Mouse (Mus musculus) kidney, embryonic 14.5 days (tissue): Measurements from ENCODE around the gene Tagln2. TPM values are rescaled to one million over a fixed set of nuclear protein-coding genes. Genes with fewer than 3 reads are reported as not detected.
A peak's percentile ranks its signal among the peaks of the same experiment; 100 is the strongest.

Source experiments
- ATAC-seq: fragments of 200-750 bp; cut with Nextera tagmentation; 2 replicates; pipeline ENCODE4 v1.8.0; 2017; ENCODE audit warnings: moderate number of reproducible peaks, mild to moderate bottlenecking, moderate TSS enrichment, moderate library complexity; ENCODE audit not compliant: low FRiP score, low TSS enrichment
- H3K27ac ChIP-seq: fragments of 300-500 bp; sonication (generic); 2 replicates; pipeline ENCODE4 v1.5.1; 2014; ENCODE audit warnings: low read depth, mild to moderate bottlenecking, low read length, moderate library complexity, mixed read lengths
- H3K27me3 ChIP-seq: fragments of 300-500 bp; sonication (generic); 2 replicates; pipeline ENCODE4 v1.6.1; 2014; ENCODE audit warnings: mild to moderate bottlenecking, low read length; ENCODE audit not compliant: control insufficient read depth, insufficient read depth
- H3K36me3 ChIP-seq: fragments of 300-500 bp; sonication (generic); 2 replicates; pipeline ENCODE4 v1.6.1; 2014; ENCODE audit warnings: low read length, mixed read lengths; ENCODE audit not compliant: control insufficient read depth, insufficient read depth
- H3K4me1 ChIP-seq: fragments of 300-500 bp; sonication (generic); 2 replicates; pipeline ENCODE4 v1.6.1; 2014; ENCODE audit warnings: low read length, mixed read lengths; ENCODE audit not compliant: control insufficient read depth, insufficient read depth
- H3K4me2 ChIP-seq: fragments of 300-500 bp; sonication (generic); replicated peaks from 2 replicates; pipeline ENCODE4 v1.6.1; 2014; ENCODE audit warnings: low read depth, mild to moderate bottlenecking, low read length
- H3K4me3 ChIP-seq: fragments of 300-500 bp; sonication (generic); 2 replicates; pipeline ENCODE4 v1.5.1; 2014; ENCODE audit warnings: mild to moderate bottlenecking, low read length
- H3K9ac ChIP-seq: fragments of 300-500 bp; sonication (generic); 2 replicates; pipeline ENCODE4 v1.6.1; 2014; ENCODE audit warnings: low read depth, mild to moderate bottlenecking, low read length, moderate library complexity
- H3K9me3 ChIP-seq: fragments of 300-500 bp; sonication (generic); 2 replicates; pipeline ENCODE4 v1.6.1; 2016; ENCODE audit warnings: low read length; ENCODE audit not compliant: control insufficient read depth
- whole genome bisulfite sequencing: fragments of 180-500 bp; shearing (Covaris S2); extraction: QIAGEN DNeasy Blood & Tissue Kit; methylation state at CpG from one replicate; pipeline ENCODE4 v1.1.7; 2014; 5-methylcytosine and 5-hydroxymethylcytosine counted together
- polyA plus RNA-seq: library from polyadenylated mRNA; unstranded; fragments of >200 nt; fragmentation: Nextera tagmentation; extraction: Ambion mirVana; gene quantifications from 2 replicates; pipeline ENCODE4 v1.2.1, GENCODE M21; 2014

Gene Tagln2
- polyA plus RNA-seq, 1 experiment from 2014 or later: 139 TPM

DNA sequence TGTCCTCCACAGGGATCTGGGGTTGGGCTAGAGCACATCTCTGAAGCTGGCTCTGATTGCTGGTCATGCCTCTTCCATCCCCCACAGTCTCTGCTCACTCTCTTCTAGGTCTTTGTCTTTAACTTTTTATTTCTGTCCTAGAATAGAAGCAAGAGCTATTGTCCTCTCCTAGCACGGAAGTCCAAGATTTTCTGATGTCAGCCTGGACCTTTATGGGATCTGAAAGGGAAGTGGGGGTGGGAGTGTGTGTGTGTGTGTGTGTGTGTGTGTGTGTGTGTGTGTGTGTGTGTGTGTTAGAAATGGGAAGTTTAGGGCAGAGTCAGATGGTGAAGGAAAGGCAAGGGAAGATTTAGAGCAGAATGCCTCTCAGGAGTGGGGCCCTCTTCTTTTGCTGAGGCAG, 52.8 kb downstream of the Tagln2 start:
- H3K4me3 ChIP-seq: no peak overlapping the region
- WGBS: 45% methylated on average over 1 of the region's 1 CpGs
- no peaks in the 10 kb centered on the region for H3K9me3 ChIP-seq
- no peak for ATAC-seq
- no peaks in the 10 kb centered on the region for H3K27me3 ChIP-seq
- H3K4me2 ChIP-seq: no peak overlapping the region
- 0 out of 2 replicates have a peak overlapping the region, but pooled peaks have one; percentile 37 for H3K27ac ChIP-seq
- H3K9ac ChIP-seq: no peak overlapping the region
- H3K4me1 ChIP-seq: peaks cover 15% of the 10 kb centered on the region
- no peaks in the 10 kb centered on the region for H3K36me3 ChIP-seq

DNA sequence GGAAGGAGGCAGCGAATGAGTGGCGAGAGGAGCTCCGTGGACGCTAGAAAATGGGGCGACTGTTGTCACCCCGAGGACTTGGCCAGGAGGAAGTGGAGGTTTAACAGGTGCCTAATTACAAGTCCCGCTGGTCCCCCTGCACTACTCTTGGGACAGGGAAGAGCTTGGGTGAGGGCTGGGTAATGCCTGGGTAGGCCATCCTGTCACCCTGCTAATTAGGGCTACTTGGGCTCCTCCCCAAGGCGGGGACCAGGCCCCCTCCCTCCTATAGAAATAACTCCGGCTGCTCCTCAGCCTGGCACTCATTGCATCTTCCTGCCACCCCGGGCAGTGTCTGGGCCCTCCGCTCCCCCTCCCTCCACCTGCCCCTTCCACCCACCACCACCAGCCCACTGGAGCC, 55.8 kb downstream of the Tagln2 start, which contains the start of gene Vsig8:
Gene Vsig8 (plus strand): TSS at position 301 of the 400 bp plus-strand sequence.
- H3K4me1 ChIP-seq: peaks cover 10% of the 10 kb centered on the region; the same call in 1 of the 2 replicates
- no peak within 1 kb of the TSS for H3K27ac ChIP-seq
- H3K36me3 ChIP-seq: no peaks in the 10 kb centered on the region
- no peak for ATAC-seq
- 72% methylated on average over 11 of the region's 11 CpGs for WGBS
- no peak within 1 kb of the TSS for H3K4me3 ChIP-seq
- H3K27me3 ChIP-seq: peaks cover 4% of the 10 kb centered on the region; the same call in 1 of the 2 replicates
- no peaks in the 10 kb centered on the region for H3K9me3 ChIP-seq
- no peak within 1 kb of the TSS for H3K9ac ChIP-seq
- no peak within 1 kb of the TSS for H3K4me2 ChIP-seq

Other genes starting within 250 kb of the Tagln2 start
- gene Atp1a4, start 241.6 kb upstream of the Tagln2 start, polyA plus RNA-seq: not detected in 2 replicates
- gene Igsf8, start 238.4 kb upstream of the Tagln2 start, polyA plus RNA-seq: 39.5 and 53.1 TPM in 2 replicates
- 0.66 and 0.96 TPM in 2 replicates for gene Atp1a2, start 202.0 kb upstream of the Tagln2 start, polyA plus RNA-seq
- 0.20 TPM in 1 of 2 replicates, not detected in the other for gene Kcnj9, start 170.7 kb upstream of the Tagln2 start, polyA plus RNA-seq
- gene Kcnj10, start 158.8 kb upstream of the Tagln2 start, polyA plus RNA-seq: 0.31 and 0.57 TPM in 2 replicates
- gene Pigm, start 123.5 kb upstream of the Tagln2 start, polyA plus RNA-seq: 9.5 and 12.1 TPM in 2 replicates
- 0.74 and 0.97 TPM in 2 replicates for gene Slamf9, start 24.7 kb upstream of the Tagln2 start, polyA plus RNA-seq
- gene Igsf9, start 18.3 kb upstream of the Tagln2 start, polyA plus RNA-seq: 37.8 and 41.8 TPM in 2 replicates
- gene Cfap45, start 20.8 kb downstream of the Tagln2 start, polyA plus RNA-seq: 1.0 and 1.2 TPM in 2 replicates
- 0.19 and 0.54 TPM in 2 replicates for gene Vsig8, start 55.9 kb downstream of the Tagln2 start, polyA plus RNA-seq
- gene Slamf8, start 90.5 kb downstream of the Tagln2 start, polyA plus RNA-seq: 0.12 TPM in 1 of 2 replicates, not detected in the other
- gene Fcrl6, start 102.5 kb downstream of the Tagln2 start, polyA plus RNA-seq: not detected in 2 replicates
- gene Dusp23, start 132.9 kb downstream of the Tagln2 start, polyA plus RNA-seq: 17.0 and 17.2 TPM in 2 replicates
- 0.30 and 0.73 TPM in 2 replicates for gene Crp, start 198.0 kb downstream of the Tagln2 start, polyA plus RNA-seq